Mouse (Mus musculus) embryonic fibroblast, embryonic 13.5 days (primary cell): ENCODE data around the gene 8030411F24Rik.

Source experiments
- CTCF ChIP-seq: IDR thresholded peaks from 2 replicates; pipeline ENCODE4 v1.5.1; 2011; ENCODE audit warnings: mild to moderate bottlenecking, control low read depth, low read length, moderate library complexity, borderline replicate concordance; ENCODE audit not compliant: insufficient read depth
- POLR2A ChIP-seq: IDR thresholded peaks from 2 replicates; pipeline ENCODE4 v1.6.1; 2011; ENCODE audit warnings: low read depth, mild to moderate bottlenecking, control low read depth, low read length, moderate library complexity

- TF ChIP-seq CTCF, result no peak
- TF ChIP-seq POLR2A, result peak; percentile 98
Measured at GRCm38 (mm10) chr2:148732327-148733000, 49.3 kb upstream of the 8030411F24Rik start, which contains the start of gene Napb.
